Mouse (Mus musculus) A20 (cell line): Measurements from ENCODE around the gene Rd3.

Source experiments
- DNase-seq: peaks from one replicate; pipeline ENCODE4 v3.0.0-alpha.2; 2011; ENCODE audit warnings: low read depth, low spot score

Rd3 gene

DNA sequence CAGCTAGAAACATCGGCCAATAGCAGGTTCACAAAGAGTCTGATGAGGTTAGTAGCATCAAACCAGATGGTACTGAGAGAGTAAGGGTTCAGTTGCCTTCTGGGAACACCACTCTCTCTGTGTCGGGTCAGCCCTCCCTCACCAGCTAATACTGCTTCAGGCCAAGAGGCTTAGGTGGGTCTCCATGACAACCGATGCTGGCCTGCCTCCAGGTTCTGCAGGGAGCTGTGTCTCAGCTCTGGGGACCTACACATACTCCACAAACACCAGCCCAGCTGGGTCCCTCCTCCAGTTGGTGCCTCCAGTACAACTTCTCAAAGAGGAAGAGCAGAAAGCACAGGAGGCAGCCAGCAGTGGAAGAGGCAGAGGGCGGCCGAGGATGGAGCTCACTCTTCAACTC is at the start of gene Rd3:
Gene Rd3 (plus strand): TSS at position 184 of the 400 bp plus-strand sequence.
- no peak for DNase-seq

- DNase-seq: no peak
Observed at GRCm38 (mm10) chr1:191928345-191928744, 48.8 kb upstream of the Rd3 start.

GRCm38 (mm10) chr1:191929065-191929464 is 48.1 kb upstream of the Rd3 start:
- DNase-seq: no peak

GRCm38 (mm10) chr1:191929897-191930524 is 47.2 kb upstream of the Rd3 start:
- no peak for DNase-seq

DNA sequence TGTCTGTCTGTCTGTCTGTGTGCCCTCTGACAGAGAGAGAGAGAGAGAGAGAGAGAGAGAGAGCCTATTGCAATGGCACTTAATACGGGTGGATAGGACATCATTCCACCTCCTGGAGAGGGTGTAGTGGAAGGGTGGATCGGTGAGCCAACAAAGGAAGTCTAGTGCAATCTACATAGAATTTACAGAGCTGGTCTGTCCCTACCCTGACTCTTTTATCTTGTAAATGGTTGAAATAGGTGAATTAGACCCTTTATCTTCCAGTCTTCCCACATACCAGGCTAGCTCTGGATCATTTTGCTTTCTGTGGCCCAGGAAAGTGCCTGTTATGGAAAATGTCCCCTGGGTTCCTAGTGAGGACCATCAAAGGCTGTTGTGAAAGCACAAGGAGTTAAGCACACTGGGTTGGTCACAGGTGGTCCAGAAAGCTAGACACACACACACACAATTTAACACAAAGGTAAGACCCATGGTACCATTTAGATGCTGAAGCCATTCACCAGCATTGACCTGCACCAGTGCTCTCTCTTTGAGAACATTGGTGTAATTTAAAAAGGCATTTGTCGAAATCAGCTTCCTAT is 46.6 kb upstream of the Rd3 start:
- DNase-seq: no peak

DNA sequence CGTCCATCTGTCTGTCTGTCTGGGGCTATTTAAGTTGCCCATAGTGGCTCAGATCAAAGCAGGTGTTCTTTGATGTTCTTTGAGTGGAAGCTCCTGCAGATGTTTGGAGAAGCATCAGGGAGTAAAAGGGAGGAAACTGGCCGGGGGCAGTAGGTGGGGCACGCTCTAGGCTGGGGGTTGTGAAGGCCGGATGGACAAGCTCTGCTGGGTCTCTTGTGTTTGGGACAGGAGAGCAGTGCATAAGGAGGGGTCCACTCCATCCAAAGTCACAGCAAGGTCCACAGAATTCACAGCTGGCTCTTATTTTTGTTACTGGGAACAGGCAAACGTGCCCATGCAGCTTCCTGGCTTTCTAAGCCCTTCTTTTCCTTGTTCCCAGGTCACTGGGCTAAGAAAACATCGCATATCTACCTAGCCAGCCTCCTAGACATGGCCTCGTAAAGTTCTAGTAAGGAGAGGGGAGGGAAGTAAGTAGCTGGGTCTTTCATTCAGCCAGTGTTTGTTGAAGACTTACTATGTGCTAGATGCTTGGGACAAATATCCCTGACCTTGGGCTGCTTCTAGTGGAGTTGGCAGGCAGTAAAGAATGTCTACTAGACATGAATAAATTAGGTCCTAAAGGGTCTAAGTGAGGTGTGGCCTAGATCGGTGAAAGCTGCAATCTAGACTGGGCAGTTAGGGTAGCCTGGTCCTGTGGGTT is 44.7 kb upstream of the Rd3 start:
- no peak for DNase-seq

- DNase-seq: no peak
Observed at GRCm38 (mm10) chr1:191932986-191933632, 44.1 kb upstream of the Rd3 start.

- no peak for DNase-seq
Observed at GRCm38 (mm10) chr1:191943638-191944037, 33.5 kb upstream of the Rd3 start.

DNA sequence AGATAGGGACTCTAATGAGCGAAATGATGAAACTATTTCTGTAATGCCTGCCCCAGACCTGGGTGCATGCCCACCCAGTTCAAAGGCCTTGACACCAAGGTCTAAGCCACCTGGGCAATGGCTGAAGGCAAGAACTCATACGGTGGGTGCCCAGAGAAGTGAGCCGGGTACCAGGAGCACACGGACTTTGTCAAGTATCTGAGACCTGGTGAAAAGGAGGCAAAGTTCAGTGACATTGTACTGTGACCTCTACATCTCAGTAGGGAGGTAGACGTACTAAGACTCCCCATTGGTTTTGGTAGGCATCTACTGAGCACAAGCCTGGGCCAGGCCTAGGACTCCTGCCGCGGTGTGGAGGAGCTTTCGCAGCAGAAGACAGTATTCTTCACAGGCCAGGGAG is 31.8 kb upstream of the Rd3 start:
- DNase-seq: no peak

DNA sequence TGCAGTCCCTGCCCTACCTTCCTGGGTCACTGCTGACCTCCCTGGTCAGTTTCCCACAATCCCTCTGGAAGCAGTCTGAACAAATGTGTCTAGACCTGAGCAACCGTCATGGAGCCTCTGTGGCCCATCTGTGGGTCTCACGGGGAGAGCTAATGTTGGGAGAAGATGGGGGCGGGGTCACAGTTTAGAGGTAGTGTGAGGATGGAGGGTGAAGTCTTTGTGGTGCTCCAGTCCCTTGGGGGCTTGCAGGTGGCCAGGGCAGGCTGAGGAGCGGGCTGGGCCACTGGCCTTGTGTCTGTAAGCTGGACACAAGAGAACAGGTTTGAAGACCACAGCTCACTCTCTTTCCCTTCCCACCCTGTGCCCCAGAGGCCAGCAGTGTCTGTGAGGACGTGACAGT is 31.4 kb upstream of the Rd3 start:
- no peak for DNase-seq

DNA sequence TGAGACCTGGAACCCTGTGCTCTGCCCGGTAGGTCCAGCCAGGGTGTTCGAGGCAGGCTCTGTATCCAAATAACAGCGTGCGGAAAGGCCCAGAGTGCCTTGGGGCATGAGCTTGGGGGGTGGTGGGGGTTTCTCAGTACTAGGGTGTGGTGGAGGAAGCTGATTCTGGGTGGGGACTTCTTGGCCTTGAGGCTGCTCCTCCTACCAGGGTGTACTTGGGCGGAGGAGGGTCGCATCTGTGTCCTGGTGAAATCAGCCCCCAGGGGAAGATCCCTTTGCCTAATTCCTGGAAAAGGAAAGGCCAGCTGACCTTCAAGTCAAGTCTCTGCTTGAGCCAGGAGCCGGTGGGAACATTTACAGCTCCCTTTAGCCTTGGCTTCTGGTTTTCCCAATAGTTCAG is 30.9 kb upstream of the Rd3 start:
- DNase-seq: no peak

- no peak for DNase-seq
Observed at GRCm38 (mm10) chr1:191946835-191947234, 30.3 kb upstream of the Rd3 start.

- no peak for DNase-seq
Observed at GRCm38 (mm10) chr1:191947796-191948195, 29.4 kb upstream of the Rd3 start.

GRCm38 (mm10) chr1:191948600-191948999 is 28.6 kb upstream of the Rd3 start:
- peak; percentile 42 for DNase-seq

DNA sequence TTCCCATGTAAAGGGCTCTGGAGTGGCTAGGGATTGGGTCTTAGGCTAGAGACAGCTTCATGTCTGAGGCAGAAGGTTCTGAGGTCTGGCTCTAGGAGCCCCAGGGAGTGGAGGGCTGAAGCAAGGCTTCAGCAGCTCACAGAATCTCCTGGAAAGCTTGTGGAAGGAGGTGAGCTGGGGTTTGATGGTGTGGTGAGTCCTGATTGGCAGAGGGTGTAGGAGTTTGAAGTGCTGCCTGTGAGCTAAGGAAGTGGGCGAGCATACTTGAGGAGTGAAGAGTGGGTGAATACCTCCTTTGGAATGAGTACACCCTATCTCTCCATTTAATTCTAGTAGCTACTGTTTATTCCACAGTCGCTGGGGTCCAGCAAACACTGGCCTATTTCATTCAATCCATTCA is 26.6 kb upstream of the Rd3 start:
- DNase-seq: no peak

- DNase-seq: no peak
Observed at GRCm38 (mm10) chr1:191952733-191953335, 24.3 kb upstream of the Rd3 start.

GRCm38 (mm10) chr1:191955101-191955500 is 22.1 kb upstream of the Rd3 start:
- no peak for DNase-seq

DNA sequence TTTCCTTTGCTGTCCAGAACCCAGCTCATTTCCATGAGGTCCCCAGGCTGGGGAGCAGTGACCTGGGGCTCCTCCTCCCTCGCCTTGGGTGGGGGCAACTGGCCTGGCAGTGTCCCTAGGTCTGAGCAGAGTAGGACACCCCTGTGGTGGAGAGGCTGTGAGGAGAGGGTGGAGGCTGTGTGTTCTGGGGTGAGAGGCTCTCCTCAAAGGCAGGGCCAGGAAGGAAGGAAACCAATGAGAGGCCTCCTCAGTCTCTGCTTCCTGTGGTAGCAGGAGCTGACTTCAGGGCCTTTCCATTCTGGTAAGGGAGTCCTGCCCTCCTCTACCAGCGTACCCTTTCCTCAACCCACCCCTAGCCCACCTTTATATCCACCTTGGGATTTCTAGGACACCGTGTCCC is 20.9 kb upstream of the Rd3 start:
- no peak for DNase-seq

GRCm38 (mm10) chr1:191956871-191957270 is 20.3 kb upstream of the Rd3 start:
- DNase-seq: no peak

- DNase-seq: no peak
Observed at GRCm38 (mm10) chr1:191957321-191957720, 19.8 kb upstream of the Rd3 start.

DNA sequence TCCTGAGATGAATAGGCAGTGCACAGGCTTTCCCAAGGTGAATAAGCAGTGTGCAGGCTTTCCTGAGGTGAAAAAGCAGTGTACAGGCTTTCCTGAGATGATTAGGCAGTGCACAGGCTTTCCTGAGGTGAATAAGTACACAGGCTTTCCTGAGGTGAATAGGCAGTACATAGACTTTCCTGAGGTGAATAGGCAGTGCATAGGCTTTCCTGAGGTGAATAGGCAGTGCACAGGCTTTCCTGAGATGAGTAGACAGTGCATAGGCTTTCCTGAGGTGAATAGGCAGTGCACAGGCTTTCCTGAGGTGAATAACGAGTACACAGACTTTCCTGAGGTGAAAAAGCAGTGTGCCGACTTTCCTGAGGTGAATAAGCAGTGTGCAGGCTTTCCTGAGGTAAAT is 16.2 kb upstream of the Rd3 start:
- no peak for DNase-seq

GRCm38 (mm10) chr1:191963413-191963812 is 13.8 kb upstream of the Rd3 start:
- no peak for DNase-seq
